Mouse (Mus musculus): ENCODE measurements around the gene Vps11. TPM values are rescaled to one million over a fixed set of nuclear protein-coding genes. Genes with fewer than 3 reads are reported as not detected.
"Not testable (repeated sequence)": the region's sequence is repeated elsewhere in the genome, so short reads cannot be mapped to it uniquely, and the experiment has no call there.

The Vps11 gene
- polyA plus RNA-seq, 1 experiment = 40.8 TPM

- Histone ChIP-seq H3K4me3 (ENCODE audit: control insufficient read depth, insufficient read depth, low read length) (peak overlapping the region; percentile 85), H3K27me3 (ENCODE audit: control insufficient read depth, insufficient read depth, low read length) (no peaks in the 10 kb centered on the region), H3K4me1 (replicated peaks; ENCODE audit: control insufficient read depth, insufficient read depth, low read length) (peaks cover 15% of the 10 kb centered on the region), H3K27ac (ENCODE audit: control insufficient read depth, insufficient read depth, low read length) (no peak overlapping the region), H3K36me3 (ENCODE audit: control insufficient read depth, insufficient read depth, low read length) (no peaks in the 10 kb centered on the region)
- no peak for TF ChIP-seq CTCF (IDR thresholded peaks at IDR 0.05; ENCODE audit: borderline replicate concordance, control insufficient read depth, extremely low read depth, insufficient read depth, low read length, poor library complexity)
- 0 out of 2 replicates have a peak, but pooled peaks have one; percentile 2 for TF ChIP-seq POLR2A (IDR thresholded peaks at IDR 0.05; ENCODE audit: control insufficient read depth, extremely low read depth, insufficient read depth, low read length, poor library complexity)
- WGBS = under 1% methylated on average over 38 of the region's 38 CpGs
- DNase-seq = peak; percentile 72
Measured at GRCm38 (mm10) chr9:44326371-44327063, 35.0 kb downstream of the Vps11 start.

DNA sequence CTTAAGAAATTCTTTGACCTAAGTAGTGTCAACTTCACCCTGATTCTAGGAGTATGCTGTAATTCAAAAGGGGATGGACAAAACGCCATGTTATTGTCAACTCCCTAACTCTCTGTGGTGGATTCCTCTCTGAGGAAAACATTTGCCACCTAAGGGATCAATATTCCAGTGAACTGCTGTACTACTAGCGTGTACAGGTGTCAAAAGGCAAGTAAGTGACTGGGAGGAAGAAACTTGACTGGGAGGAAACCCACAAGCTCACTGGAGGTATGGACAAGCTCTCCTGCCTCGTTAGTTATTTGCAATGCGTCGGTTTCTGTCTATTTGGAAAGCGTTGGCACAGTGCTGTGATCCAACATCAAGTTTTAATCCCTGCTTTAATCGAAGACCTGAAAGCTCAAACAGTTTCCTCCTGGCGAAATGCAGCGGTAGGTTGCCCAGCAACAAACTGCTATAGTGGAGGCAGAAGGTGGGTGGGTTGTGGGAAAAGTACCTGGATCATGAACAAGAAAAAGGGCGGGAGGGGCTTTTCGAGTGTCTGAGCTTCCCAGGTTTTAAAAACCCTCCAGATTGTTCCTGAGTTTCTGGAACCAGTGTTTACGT lies 35.6 kb downstream of the Vps11 start, which contains the start of gene Dpagt1:
TSS of gene Dpagt1 (plus strand) at position 252 of the 603 bp plus-strand sequence.
- TF ChIP-seq POLR2A (IDR thresholded peaks at IDR 0.05; ENCODE audit: control insufficient read depth, extremely low read depth, insufficient read depth, low read length, poor library complexity) (0 out of 2 replicates have a peak, but pooled peaks have one; percentile 14), CTCF (IDR thresholded peaks at IDR 0.05; ENCODE audit: borderline replicate concordance, control insufficient read depth, extremely low read depth, insufficient read depth, low read length, poor library complexity) (no peak)
- peak within 1 kb of the TSS; percentile 85 for H3K4me3 ChIP-seq (ENCODE audit: control insufficient read depth, insufficient read depth, low read length)
- 2% methylated on average over 12 of the region's 12 CpGs for WGBS
- peaks cover 15% of the 10 kb centered on the region for H3K4me1 ChIP-seq (replicated peaks; ENCODE audit: control insufficient read depth, insufficient read depth, low read length)
- no peaks in the 10 kb centered on the region for H3K36me3 ChIP-seq (ENCODE audit: control insufficient read depth, insufficient read depth, low read length)
- no peak for DNase-seq
- H3K27me3 ChIP-seq (ENCODE audit: control insufficient read depth, insufficient read depth, low read length) = no peaks in the 10 kb centered on the region
- no peak within 1 kb of the TSS for H3K27ac ChIP-seq (ENCODE audit: control insufficient read depth, insufficient read depth, low read length)

DNA sequence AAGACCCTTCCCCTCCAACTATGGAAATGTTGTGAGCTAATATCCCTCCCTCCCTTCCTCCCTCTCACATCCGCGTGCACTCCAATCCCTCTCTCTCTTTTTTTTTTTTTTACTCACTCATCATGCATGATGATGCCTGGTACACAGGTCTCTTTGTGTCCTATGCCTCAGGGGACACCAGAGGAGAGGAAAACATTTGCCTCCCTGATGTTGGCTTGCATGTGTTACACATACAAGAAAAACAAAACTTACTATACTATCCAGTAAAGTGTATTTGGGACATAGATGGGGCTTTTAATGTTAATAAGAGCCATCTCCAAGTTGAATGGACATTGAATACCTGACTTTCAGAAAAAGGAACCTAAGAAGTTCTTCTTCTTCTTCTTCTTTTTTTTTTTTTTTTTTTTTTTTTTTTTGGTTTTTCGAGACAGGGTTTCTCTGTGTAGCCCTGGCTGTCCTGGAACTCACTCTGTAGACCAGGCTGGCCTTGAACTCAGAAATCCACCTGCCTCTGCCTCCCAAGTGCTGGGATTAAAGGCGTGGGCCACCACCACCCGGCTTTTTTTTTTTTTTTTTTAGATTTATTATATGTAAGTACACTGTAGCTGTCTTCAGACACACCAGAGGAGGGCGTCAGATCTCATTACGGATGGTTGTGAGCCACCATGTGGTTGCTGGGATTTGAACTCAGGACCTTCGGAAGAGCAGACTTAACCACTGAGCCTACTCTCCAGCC lies 36.3 kb downstream of the Vps11 start:
- not testable (repeated sequence) for DNase-seq; H3K36me3 ChIP-seq (ENCODE audit: control insufficient read depth, insufficient read depth, low read length); H3K27me3 ChIP-seq (ENCODE audit: control insufficient read depth, insufficient read depth, low read length); H3K4me3 ChIP-seq (ENCODE audit: control insufficient read depth, insufficient read depth, low read length); H3K27ac ChIP-seq (ENCODE audit: control insufficient read depth, insufficient read depth, low read length)
- WGBS = 64% methylated on average over 7 of the region's 8 CpGs
- H3K4me1 ChIP-seq (replicated peaks; ENCODE audit: control insufficient read depth, insufficient read depth, low read length) = peaks cover 20% of the 10 kb centered on the region

DNA sequence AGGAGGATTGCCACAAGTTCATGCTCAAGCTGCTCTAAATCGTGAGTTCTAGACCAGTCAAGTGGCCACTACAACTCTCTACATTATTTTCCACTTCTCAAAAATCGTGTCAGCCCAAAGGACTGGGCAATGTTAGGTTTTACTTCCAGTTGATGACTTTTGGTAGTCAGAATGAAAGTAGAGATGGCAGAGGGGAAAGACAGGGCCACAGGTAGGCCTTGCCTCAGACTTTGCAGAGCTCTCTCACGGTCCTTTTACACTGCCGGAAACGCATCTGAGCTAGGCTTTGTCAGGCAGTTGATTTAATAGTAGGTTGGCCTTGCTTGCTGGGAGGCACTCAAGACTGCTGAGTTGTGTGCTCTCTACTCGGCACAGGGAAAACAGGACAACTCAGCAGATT lies 37.3 kb downstream of the Vps11 start:
- DNase-seq = no peak
- 88% methylated on average over 6 of the region's 6 CpGs for WGBS
- Histone ChIP-seq H3K27ac (ENCODE audit: control insufficient read depth, insufficient read depth, low read length) (no peak overlapping the region), H3K36me3 (ENCODE audit: control insufficient read depth, insufficient read depth, low read length) (no peaks in the 10 kb centered on the region), H3K27me3 (ENCODE audit: control insufficient read depth, insufficient read depth, low read length) (no peaks in the 10 kb centered on the region), H3K4me1 (replicated peaks; ENCODE audit: control insufficient read depth, insufficient read depth, low read length) (peaks cover 23% of the 10 kb centered on the region), H3K4me3 (ENCODE audit: control insufficient read depth, insufficient read depth, low read length) (no peak overlapping the region)
- TF ChIP-seq POLR2A (IDR thresholded peaks at IDR 0.05; ENCODE audit: control insufficient read depth, extremely low read depth, insufficient read depth, low read length, poor library complexity) = no peak
- TF ChIP-seq CTCF (IDR thresholded peaks at IDR 0.05; ENCODE audit: borderline replicate concordance, control insufficient read depth, extremely low read depth, insufficient read depth, low read length, poor library complexity) = no peak

DNA sequence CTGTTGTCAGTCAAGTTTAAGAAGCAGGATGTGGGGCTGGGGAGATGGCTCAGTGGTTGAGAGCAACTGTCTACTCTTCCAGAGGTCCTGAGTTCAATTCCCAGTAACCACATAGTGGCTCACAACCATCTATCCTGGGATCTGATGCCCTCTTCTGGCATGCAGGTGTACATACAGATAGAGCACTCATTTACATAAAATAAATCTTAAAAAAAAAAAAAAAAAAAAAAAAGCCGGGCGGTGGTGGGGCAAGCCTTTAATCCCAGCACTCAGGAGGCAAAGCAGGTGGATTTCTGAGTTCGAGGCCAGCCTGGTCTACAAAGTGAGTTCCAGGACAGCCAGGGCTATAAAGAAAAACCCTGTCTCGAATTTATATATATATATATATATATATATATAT lies 37.8 kb downstream of the Vps11 start:
- DNase-seq; H3K36me3 ChIP-seq (ENCODE audit: control insufficient read depth, insufficient read depth, low read length); H3K4me3 ChIP-seq (ENCODE audit: control insufficient read depth, insufficient read depth, low read length); H3K27me3 ChIP-seq (ENCODE audit: control insufficient read depth, insufficient read depth, low read length); H3K27ac ChIP-seq (ENCODE audit: control insufficient read depth, insufficient read depth, low read length): not testable (repeated sequence)
- peaks cover 28% of the 10 kb centered on the region for H3K4me1 ChIP-seq (replicated peaks; ENCODE audit: control insufficient read depth, insufficient read depth, low read length)
- WGBS = 78% methylated on average over 4 of the region's 4 CpGs

GRCm38 (mm10) chr9:44320799-44321133 lies 40.7 kb downstream of the Vps11 start:
- DNase-seq = no peak
- no peaks in the 10 kb centered on the region for H3K27me3 ChIP-seq (ENCODE audit: control insufficient read depth, insufficient read depth, low read length)
- no peak overlapping the region for H3K4me3 ChIP-seq (ENCODE audit: control insufficient read depth, insufficient read depth, low read length)
- H3K27ac ChIP-seq (ENCODE audit: control insufficient read depth, insufficient read depth, low read length) = no peak overlapping the region
- H3K36me3 ChIP-seq (ENCODE audit: control insufficient read depth, insufficient read depth, low read length) = peaks cover 7% of the 10 kb centered on the region
- TF ChIP-seq CTCF (IDR thresholded peaks at IDR 0.05; ENCODE audit: borderline replicate concordance, control insufficient read depth, extremely low read depth, insufficient read depth, low read length, poor library complexity) = no peak
- TF ChIP-seq POLR2A (IDR thresholded peaks at IDR 0.05; ENCODE audit: control insufficient read depth, extremely low read depth, insufficient read depth, low read length, poor library complexity) = no peak
- H3K4me1 ChIP-seq (replicated peaks; ENCODE audit: control insufficient read depth, insufficient read depth, low read length) = peaks cover 24% of the 10 kb centered on the region
- WGBS = 27% methylated on average over 6 of the region's 6 CpGs

All from thymus, adult 2 months (tissue).